Mouse (Mus musculus) liver, postnatal 0 days (tissue): ENCODE results near the gene Gm20388.

Experiments used
- CTCF ChIP-seq: sonication (generic); IDR thresholded peaks from 2 replicates; pipeline ENCODE4 v1.5.1; 2016; ENCODE audit warnings: antibody characterized with exemption, low read depth
- EP300 ChIP-seq: IDR thresholded peaks from 2 replicates; pipeline ENCODE4 v1.6.1; 2016; ENCODE audit warnings: antibody characterized with exemption, low read depth, mild to moderate bottlenecking

- TF ChIP-seq EP300 (no peak), CTCF (no peak)
Measured at GRCm38 (mm10) chr8:123845114-123845513, 3934.5 kb downstream of the Gm20388 start.
